Mouse (Mus musculus) neural tube, embryonic 13.5 days (tissue): ENCODE results near the gene Slco3a1. TPM values are rescaled to one million over a fixed set of nuclear protein-coding genes. Genes with fewer than 3 reads are reported as not detected.

ENCODE experiments used
- ATAC-seq: fragments of 200-750 bp; cut with Nextera tagmentation; 2 replicates; pipeline ENCODE4 v1.8.0; 2017; ENCODE audit warnings: low read depth, mild to moderate bottlenecking, moderate TSS enrichment, moderate library complexity
- H3K27ac ChIP-seq: fragments of 300-500 bp; sonication (generic); replicated peaks from 2 replicates; pipeline ENCODE4 v1.5.1; 2015; ENCODE audit warnings: moderate library complexity, mild to moderate bottlenecking, inconsistent platforms
- H3K27me3 ChIP-seq: fragments of 300-500 bp; sonication (generic); 2 replicates; pipeline ENCODE4 v1.6.1; 2015; ENCODE audit warnings: mild to moderate bottlenecking, inconsistent platforms
- H3K36me3 ChIP-seq: fragments of 300-500 bp; sonication (generic); 2 replicates; pipeline ENCODE4 v1.6.1; 2015; ENCODE audit warnings: mild to moderate bottlenecking, inconsistent platforms
- H3K4me1 ChIP-seq: fragments of 300-500 bp; sonication (generic); replicated peaks from 2 replicates; pipeline ENCODE4 v1.6.1; 2015; ENCODE audit warnings: inconsistent platforms
- H3K4me2 ChIP-seq: fragments of 300-500 bp; sonication (generic); 2 replicates; pipeline ENCODE4 v1.6.1; 2015; ENCODE audit warnings: inconsistent platforms, mild to moderate bottlenecking, moderate library complexity
- H3K4me3 ChIP-seq: fragments of 300-500 bp; sonication (generic); 2 replicates; pipeline ENCODE4 v1.5.1; 2015; ENCODE audit warnings: mild to moderate bottlenecking, inconsistent platforms
- H3K9ac ChIP-seq: fragments of 300-500 bp; sonication (generic); 2 replicates; pipeline ENCODE4 v1.6.1; 2015; ENCODE audit warnings: moderate library complexity, mild to moderate bottlenecking, inconsistent platforms
- H3K9me3 ChIP-seq: fragments of 300-500 bp; sonication (generic); 2 replicates; pipeline ENCODE4 v1.6.1; 2016; ENCODE audit warnings: inconsistent platforms
- WGBS: fragments of 180-500 bp; shearing (Covaris S2); methylation state at CpG from one replicate; pipeline ENCODE4 v1.1.7; 2015; 5-methylcytosine and 5-hydroxymethylcytosine counted together
- polyA plus RNA-seq: library from polyadenylated mRNA; unstranded; fragments of >200 nt; fragmentation: Nextera tagmentation; extraction: Ambion mirVana; gene quantifications from 2 replicates; pipeline ENCODE4 v1.2.1, GENCODE M21; 2015

The Slco3a1 gene
- 28.6 and 31.8 TPM in 2 replicates for polyA plus RNA-seq

- Histone ChIP-seq H3K4me2 (peak within 1 kb of the TSS; percentile 76), H3K9ac (peak within 1 kb of the TSS; percentile 93), H3K36me3 (no peaks in the 10 kb centered on the region), H3K9me3 (no peaks in the 10 kb centered on the region), H3K4me1 (peaks cover 43% of the 10 kb centered on the region), H3K27ac (peak within 1 kb of the TSS; percentile 94), H3K27me3 (peaks cover 18% of the 10 kb centered on the region), H3K4me3 (peak within 1 kb of the TSS; percentile 79)
- peak; percentile 91 for ATAC-seq
- under 1% methylated on average over 65 of the region's 66 CpGs for WGBS
Measured at GRCm38 (mm10) chr7:74554608-74555311, at the start of gene Slco3a1. Slco3a1 (minus strand) TSS chr7:74554780.

- H3K4me1 ChIP-seq: no peaks in the 10 kb centered on the region; the same call in 1 of the 2 replicates
- no peak overlapping the region for H3K4me2 ChIP-seq
- no peak overlapping the region for H3K4me3 ChIP-seq
- no peak overlapping the region for H3K27ac ChIP-seq
- ATAC-seq: no peak
- WGBS: 91% methylated on average over 5 of the region's 5 CpGs
- no peaks in the 10 kb centered on the region for H3K9me3 ChIP-seq
- no peaks in the 10 kb centered on the region for H3K36me3 ChIP-seq
- no peaks in the 10 kb centered on the region for H3K27me3 ChIP-seq
- H3K9ac ChIP-seq: no peak overlapping the region
Measured at GRCm38 (mm10) chr7:74600996-74601395, 46.4 kb upstream of the Slco3a1 start.

- no peaks in the 10 kb centered on the region for H3K9me3 ChIP-seq
- ATAC-seq: no peak
- WGBS: 83% methylated on average over 1 of the region's 1 CpGs
- no peak overlapping the region for H3K9ac ChIP-seq
- H3K36me3 ChIP-seq: no peaks in the 10 kb centered on the region
- H3K4me1 ChIP-seq: no peaks in the 10 kb centered on the region
- no peaks in the 10 kb centered on the region for H3K27me3 ChIP-seq
- no peak overlapping the region for H3K4me2 ChIP-seq
- H3K27ac ChIP-seq: no peak overlapping the region
- H3K4me3 ChIP-seq: no peak overlapping the region
Measured at GRCm38 (mm10) chr7:74579411-74579810, 24.8 kb upstream of the Slco3a1 start.

- no peak for ATAC-seq
Measured at GRCm38 (mm10) chr7:74575678-74576077, 21.1 kb upstream of the Slco3a1 start.

GRCm38 (mm10) chr7:74555416-74555815 lies 836 bp upstream of the Slco3a1 start:
- Histone ChIP-seq H3K9ac (peak overlapping the region; percentile 93), H3K4me1 (peaks cover 40% of the 10 kb centered on the region), H3K9me3 (no peaks in the 10 kb centered on the region), H3K27me3 (peaks cover 18% of the 10 kb centered on the region), H3K36me3 (no peaks in the 10 kb centered on the region), H3K27ac (peak overlapping the region; percentile 94), H3K4me3 (peak overlapping the region; percentile 79), H3K4me2 (peak overlapping the region; percentile 76)
- 18% methylated on average over 6 of the region's 6 CpGs for WGBS
- ATAC-seq: peak; percentile 49

More at GRCm38 (mm10) chr7:74575678-74576077, 21.1 kb upstream of the Slco3a1 start:
- Histone ChIP-seq H3K36me3 (no peaks in the 10 kb centered on the region), H3K27me3 (no peaks in the 10 kb centered on the region), H3K4me2 (no peak overlapping the region), H3K9me3 (no peaks in the 10 kb centered on the region), H3K4me1 (no peaks in the 10 kb centered on the region), H3K9ac (no peak overlapping the region), H3K27ac (no peak overlapping the region), H3K4me3 (no peak overlapping the region)
- WGBS: 78% methylated on average over 3 of the region's 3 CpGs

- Histone ChIP-seq H3K9ac (peak overlapping the region; percentile 93), H3K36me3 (no peaks in the 10 kb centered on the region), H3K4me1 (peaks cover 46% of the 10 kb centered on the region), H3K27me3 (peaks cover 18% of the 10 kb centered on the region), H3K4me3 (peak overlapping the region; percentile 79), H3K9me3 (no peaks in the 10 kb centered on the region), H3K4me2 (peak overlapping the region; percentile 76), H3K27ac (peak overlapping the region; percentile 94)
- under 1% methylated on average over 46 of the region's 46 CpGs for WGBS
- ATAC-seq: peak; percentile 71
Measured at GRCm38 (mm10) chr7:74554041-74554561, 479 bp downstream of the Slco3a1 start.

- H3K9ac ChIP-seq: peak overlapping the region; percentile 93
- peak overlapping the region; percentile 79 for H3K4me3 ChIP-seq
- WGBS: 61% methylated on average over 8 of the region's 8 CpGs
- peak overlapping the region; percentile 76 for H3K4me2 ChIP-seq
- peaks cover 53% of the 10 kb centered on the region for H3K4me1 ChIP-seq
- no peak for ATAC-seq
- H3K9me3 ChIP-seq: no peaks in the 10 kb centered on the region
- peaks cover 18% of the 10 kb centered on the region for H3K27me3 ChIP-seq
- H3K36me3 ChIP-seq: no peaks in the 10 kb centered on the region
- H3K27ac ChIP-seq: peak overlapping the region; percentile 94; the same call in 1 of the 2 replicates
Measured at GRCm38 (mm10) chr7:74553111-74553650, 1.4 kb downstream of the Slco3a1 start.

- H3K4me3 ChIP-seq: peak overlapping the region; percentile 79
- WGBS: 72% methylated on average over 4 of the region's 4 CpGs
- H3K27me3 ChIP-seq: peaks cover 18% of the 10 kb centered on the region
- no peak overlapping the region for H3K27ac ChIP-seq
- ATAC-seq: no peak
- H3K4me2 ChIP-seq: peak overlapping the region; percentile 76
- peak overlapping the region; percentile 47; the same call in 1 of the 2 replicates for H3K9ac ChIP-seq
- no peaks in the 10 kb centered on the region for H3K36me3 ChIP-seq
- peaks cover 53% of the 10 kb centered on the region for H3K4me1 ChIP-seq
- no peaks in the 10 kb centered on the region for H3K9me3 ChIP-seq
Measured at GRCm38 (mm10) chr7:74552546-74552945, 2.0 kb downstream of the Slco3a1 start.

- H3K4me3 ChIP-seq: peak overlapping the region; percentile 79
- no peak for ATAC-seq
- peaks cover 18% of the 10 kb centered on the region for H3K27me3 ChIP-seq
- no peak overlapping the region for H3K27ac ChIP-seq
- peaks cover 53% of the 10 kb centered on the region for H3K4me1 ChIP-seq
- no peaks in the 10 kb centered on the region for H3K9me3 ChIP-seq
- 41% methylated on average over 2 of the region's 2 CpGs for WGBS
- no peaks in the 10 kb centered on the region for H3K36me3 ChIP-seq
- peak overlapping the region; percentile 49 for H3K9ac ChIP-seq
- H3K4me2 ChIP-seq: peak overlapping the region; percentile 76
Measured at GRCm38 (mm10) chr7:74552000-74552358, 2.6 kb downstream of the Slco3a1 start.

- peak overlapping the region; percentile 79 for H3K4me3 ChIP-seq
- WGBS: 84% methylated on average over 9 of the region's 9 CpGs
- H3K4me1 ChIP-seq: peaks cover 53% of the 10 kb centered on the region
- peaks cover 18% of the 10 kb centered on the region for H3K27me3 ChIP-seq
- H3K27ac ChIP-seq: no peak overlapping the region
- no peaks in the 10 kb centered on the region for H3K9me3 ChIP-seq
- H3K4me2 ChIP-seq: peak overlapping the region; percentile 76
- H3K36me3 ChIP-seq: no peaks in the 10 kb centered on the region
- no peak for ATAC-seq
- H3K9ac ChIP-seq: peak overlapping the region; percentile 49; the same call in 1 of the 2 replicates
Measured at GRCm38 (mm10) chr7:74551338-74551999, 3.1 kb downstream of the Slco3a1 start.

- 0 out of 2 replicates have a peak overlapping the region, but pooled peaks have one; percentile 16 for H3K4me2 ChIP-seq
- ATAC-seq: no peak
- H3K9ac ChIP-seq: no peak overlapping the region
- H3K27ac ChIP-seq: no peak overlapping the region
- WGBS: 45% methylated on average over 6 of the region's 6 CpGs
- no peaks in the 10 kb centered on the region for H3K36me3 ChIP-seq
- no peak overlapping the region for H3K4me3 ChIP-seq
- H3K4me1 ChIP-seq: peaks cover 58% of the 10 kb centered on the region
- peaks cover 18% of the 10 kb centered on the region for H3K27me3 ChIP-seq
- no peaks in the 10 kb centered on the region for H3K9me3 ChIP-seq
Measured at GRCm38 (mm10) chr7:74549686-74550085, 4.9 kb downstream of the Slco3a1 start.
